Mouse (Mus musculus): ENCODE measurements at regions not wholly inside any gene's neighbourhood (a gene's known extent, or its start where the extent isn't known, plus 50 kb on each side); places are given as distances from the start of the nearest gene placed in this dataset.

DNA sequence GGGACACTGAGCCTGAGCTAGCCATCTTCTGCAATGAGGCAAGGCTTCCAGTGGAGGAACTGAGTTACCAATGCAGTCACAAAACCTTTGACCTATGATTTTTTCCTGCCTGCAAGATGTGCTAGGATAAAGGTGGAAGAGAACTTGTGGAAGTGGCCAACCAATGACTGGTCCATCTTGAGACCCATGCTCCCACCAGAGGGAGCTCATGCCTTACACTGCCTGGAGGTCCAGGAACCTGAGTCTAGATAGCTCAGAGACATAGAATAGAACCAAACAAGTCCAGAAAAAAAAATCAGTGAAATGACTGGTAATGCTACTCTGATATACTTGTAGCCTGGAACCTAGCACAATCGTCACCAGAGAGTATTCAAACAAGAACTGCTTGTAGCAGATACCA is 118.5 kb upstream of the Hccs start:
- no peak overlapping the region for H3K4me2 ChIP-seq (ENCODE audit: low read depth, severe bottlenecking)
- ATAC-seq (ENCODE audit: insufficient number of reproducible peaks, low FRiP score, low TSS enrichment, low read depth) (no peak), DNase-seq (ENCODE audit: low spot score) (no peak)
- no peak overlapping the region for H3K4me3 ChIP-seq (ENCODE audit: low read depth, low read length)
- no peak overlapping the region for H3K9ac ChIP-seq (ENCODE audit: low read length)
- H3K27me3 ChIP-seq (ENCODE audit: control insufficient read depth, insufficient read depth, low read length), result no peaks in the 10 kb centered on the region
- H3K4me1 ChIP-seq (ENCODE audit: control insufficient read depth, insufficient read depth, low read length), result no peaks in the 10 kb centered on the region
- H3K9me3 ChIP-seq (ENCODE audit: control insufficient read depth, low read length), result no peaks in the 10 kb centered on the region
- no peaks in the 10 kb centered on the region for H3K36me3 ChIP-seq (ENCODE audit: control insufficient read depth, insufficient read depth, low read length)
- WGBS, result 77% methylated on average over 1 of the region's 1 CpGs
- no peak overlapping the region for H3K27ac ChIP-seq (replicated peaks; ENCODE audit: low read depth, low read length)

DNA sequence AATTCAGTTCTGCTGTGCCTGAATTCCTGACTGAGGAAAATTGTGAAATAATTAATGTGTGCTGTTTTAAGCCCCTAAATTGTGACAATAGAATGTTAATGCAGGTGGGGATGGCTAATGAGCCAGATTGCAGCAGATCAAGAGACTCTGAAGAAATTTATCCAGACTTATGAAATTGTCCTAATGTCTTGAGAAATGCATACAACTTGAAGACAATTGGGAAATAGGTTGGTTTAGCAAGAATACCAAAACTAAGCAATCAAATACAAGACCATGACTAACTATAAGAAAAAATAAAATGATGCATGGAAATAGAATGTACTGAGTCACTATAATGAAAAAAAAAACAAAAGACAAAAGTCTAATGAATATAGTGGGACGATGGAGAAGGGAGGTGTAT is 113.7 kb upstream of the Hccs start:
- no peaks in the 10 kb centered on the region for H3K4me1 ChIP-seq (ENCODE audit: control insufficient read depth, insufficient read depth, low read length)
- H3K9ac ChIP-seq (ENCODE audit: low read length), result no peak overlapping the region
- ATAC-seq (ENCODE audit: insufficient number of reproducible peaks, low FRiP score, low TSS enrichment, low read depth) (no peak), DNase-seq (ENCODE audit: low spot score) (no peak)
- H3K4me3 ChIP-seq (ENCODE audit: low read depth, low read length), result no peak overlapping the region
- H3K27me3 ChIP-seq (ENCODE audit: control insufficient read depth, insufficient read depth, low read length), result no peaks in the 10 kb centered on the region
- H3K27ac ChIP-seq (replicated peaks; ENCODE audit: low read depth, low read length), result no peak overlapping the region
- H3K9me3 ChIP-seq (ENCODE audit: control insufficient read depth, low read length), result no peaks in the 10 kb centered on the region
- no peaks in the 10 kb centered on the region for H3K36me3 ChIP-seq (ENCODE audit: control insufficient read depth, insufficient read depth, low read length)
- no peak overlapping the region for H3K4me2 ChIP-seq (ENCODE audit: low read depth, severe bottlenecking)
- WGBS, result 78% methylated on average over 1 of the region's 1 CpGs

DNA sequence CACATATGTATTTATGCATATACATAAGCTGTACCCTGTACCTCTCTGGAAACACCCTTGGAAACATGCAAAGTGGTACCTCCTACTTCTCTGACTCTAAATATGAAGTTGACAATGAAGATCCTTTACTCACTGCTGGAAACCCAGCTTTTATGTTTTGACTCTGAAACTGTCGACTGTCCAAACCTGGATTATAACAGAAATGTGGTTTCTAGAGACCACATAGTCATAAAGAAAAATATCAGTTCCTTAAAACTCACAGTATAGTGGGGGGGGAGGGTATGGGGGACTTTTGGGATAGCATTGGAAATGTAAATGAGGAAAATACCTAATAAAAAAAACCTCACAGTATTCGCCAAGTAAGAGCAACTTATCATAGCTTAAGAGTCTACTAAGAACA is 76.7 kb upstream of the Hccs start:
- no peak overlapping the region for H3K27ac ChIP-seq (replicated peaks; ENCODE audit: low read depth, low read length)
- no peak for DNase-seq (ENCODE audit: low spot score)
- no peaks in the 10 kb centered on the region for H3K36me3 ChIP-seq (ENCODE audit: control insufficient read depth, insufficient read depth, low read length)
- no peak for ATAC-seq (ENCODE audit: insufficient number of reproducible peaks, low FRiP score, low TSS enrichment, low read depth)
- no peak overlapping the region for H3K4me2 ChIP-seq (ENCODE audit: low read depth, severe bottlenecking)
- WGBS, result 80% methylated on average over 2 of the region's 2 CpGs
- H3K4me1 ChIP-seq (ENCODE audit: control insufficient read depth, insufficient read depth, low read length), result no peaks in the 10 kb centered on the region
- no peak overlapping the region for H3K9ac ChIP-seq (ENCODE audit: low read length)
- no peaks in the 10 kb centered on the region for H3K9me3 ChIP-seq (ENCODE audit: control insufficient read depth, low read length)
- H3K27me3 ChIP-seq (ENCODE audit: control insufficient read depth, insufficient read depth, low read length), result no peaks in the 10 kb centered on the region
- no peak overlapping the region for H3K4me3 ChIP-seq (ENCODE audit: low read depth, low read length)

DNA sequence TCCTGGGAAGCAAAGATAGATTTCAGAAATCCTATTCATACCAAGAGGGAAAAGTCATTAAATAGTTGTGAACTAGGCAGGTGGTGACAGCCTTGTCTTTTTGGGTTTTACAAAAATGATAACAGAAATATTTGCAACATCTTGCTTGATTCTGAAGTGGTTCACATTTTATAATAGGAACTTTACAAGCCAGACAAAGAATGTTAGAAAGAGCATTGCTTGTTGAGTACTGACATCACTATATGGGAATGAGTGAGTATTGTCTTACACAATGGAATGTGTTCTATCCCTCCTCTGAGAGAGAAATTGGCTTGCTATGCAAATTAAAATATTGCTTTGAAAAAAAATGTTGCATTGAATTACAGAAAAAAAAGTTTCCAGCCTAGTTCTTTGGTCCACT is 66.5 kb upstream of the Hccs start:
- H3K27me3 ChIP-seq (ENCODE audit: control insufficient read depth, insufficient read depth, low read length), result no peaks in the 10 kb centered on the region
- no peaks in the 10 kb centered on the region for H3K9me3 ChIP-seq (ENCODE audit: control insufficient read depth, low read length)
- DNase-seq (ENCODE audit: low spot score), result no peak
- no peak overlapping the region for H3K4me2 ChIP-seq (ENCODE audit: low read depth, severe bottlenecking)
- ATAC-seq (ENCODE audit: insufficient number of reproducible peaks, low FRiP score, low TSS enrichment, low read depth), result no peak
- no peak overlapping the region for H3K4me3 ChIP-seq (ENCODE audit: low read depth, low read length)
- H3K27ac ChIP-seq (replicated peaks; ENCODE audit: low read depth, low read length), result no peak overlapping the region
- H3K4me1 ChIP-seq (ENCODE audit: control insufficient read depth, insufficient read depth, low read length), result no peaks in the 10 kb centered on the region
- H3K9ac ChIP-seq (ENCODE audit: low read length), result no peak overlapping the region
- no peaks in the 10 kb centered on the region for H3K36me3 ChIP-seq (ENCODE audit: control insufficient read depth, insufficient read depth, low read length)
